Mouse (Mus musculus) heart, embryonic 15.5 days (tissue): ENCODE results near the gene Cldn4. TPM values are rescaled to one million over a fixed set of nuclear protein-coding genes. Genes with fewer than 3 reads are reported as not detected.

Source experiments
- ATAC-seq: fragments of 200-750 bp; cut with Nextera tagmentation; replicated peaks from 2 replicates; pipeline ENCODE4 v1.8.0; 2017; ENCODE audit warnings: low read depth, moderate TSS enrichment; ENCODE audit not compliant: insufficient number of reproducible peaks, insufficient read depth, low FRiP score
- H3K27ac ChIP-seq: fragments of 300-500 bp; sonication (generic); 2 replicates; pipeline ENCODE4 v1.5.1; 2015; ENCODE audit warnings: mild to moderate bottlenecking, inconsistent platforms
- H3K27me3 ChIP-seq: fragments of 300-500 bp; sonication (generic); 2 replicates; pipeline ENCODE4 v1.6.1; 2015; ENCODE audit warnings: inconsistent platforms
- H3K36me3 ChIP-seq: fragments of 300-500 bp; sonication (generic); 2 replicates; pipeline ENCODE4 v1.6.1; 2015; ENCODE audit warnings: mild to moderate bottlenecking, inconsistent platforms
- H3K4me1 ChIP-seq: fragments of 300-500 bp; sonication (generic); replicated peaks from 2 replicates; pipeline ENCODE4 v1.6.1; 2015; ENCODE audit warnings: inconsistent platforms
- H3K4me2 ChIP-seq: fragments of 300-500 bp; sonication (generic); 2 replicates; pipeline ENCODE4 v1.6.1; 2015; ENCODE audit warnings: inconsistent platforms, mild to moderate bottlenecking, moderate library complexity
- H3K4me3 ChIP-seq: fragments of 300-500 bp; sonication (generic); 2 replicates; pipeline ENCODE4 v1.5.1; 2015; ENCODE audit warnings: mild to moderate bottlenecking, inconsistent platforms
- H3K9ac ChIP-seq: fragments of 300-500 bp; sonication (generic); 2 replicates; pipeline ENCODE4 v1.6.1; 2015; ENCODE audit warnings: mild to moderate bottlenecking, inconsistent platforms
- H3K9me3 ChIP-seq: fragments of 300-500 bp; sonication (generic); replicated peaks from 2 replicates; pipeline ENCODE4 v1.6.1; 2016; ENCODE audit warnings: inconsistent platforms
- WGBS: fragments of 180-500 bp; shearing (Covaris S2); methylation state at CpG from one replicate; pipeline ENCODE4 v1.1.7; 2015; ENCODE audit warnings: mixed read lengths; 5-methylcytosine and 5-hydroxymethylcytosine counted together
- polyA plus RNA-seq: library from polyadenylated mRNA; unstranded; fragments of >200 nt; fragmentation: Nextera tagmentation; extraction: Ambion mirVana; gene quantifications from 2 replicates; pipeline ENCODE4 v1.2.1, GENCODE M21; 2015

The Cldn4 gene
- polyA plus RNA-seq, 1 experiment from 2014 or later = 1.1 TPM

DNA sequence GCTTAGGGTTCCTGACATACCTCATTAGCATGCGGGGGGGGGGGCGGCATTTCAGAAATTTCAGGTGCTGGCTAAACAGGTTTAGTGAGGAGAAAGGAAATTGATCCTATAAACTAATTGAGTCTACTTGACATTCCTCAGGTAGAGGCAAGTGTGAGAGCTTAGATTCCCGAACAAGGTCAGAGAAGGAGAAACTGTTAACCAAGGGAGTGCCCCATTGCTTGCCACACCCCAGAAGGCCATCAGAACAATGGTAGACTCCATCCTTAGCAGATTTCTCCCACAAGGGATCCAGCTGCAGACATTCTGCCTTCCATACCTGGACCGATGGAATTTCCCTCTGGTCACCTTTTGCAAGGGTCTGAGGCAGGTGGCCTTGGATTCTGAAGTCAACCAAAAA lies 20.0 kb downstream of the Cldn4 start:
- Histone ChIP-seq H3K27me3 (peaks cover 3% of the 10 kb centered on the region; the same call in 1 of the 2 replicates), H3K4me2 (no peak overlapping the region), H3K4me3 (no peak overlapping the region), H3K36me3 (no peaks in the 10 kb centered on the region), H3K9me3 (no peaks in the 10 kb centered on the region), H3K27ac (no peak overlapping the region), H3K9ac (no peak overlapping the region), H3K4me1 (no peaks in the 10 kb centered on the region)
- ATAC-seq = no peak
- 66% methylated on average over 4 of the region's 4 CpGs for WGBS

DNA sequence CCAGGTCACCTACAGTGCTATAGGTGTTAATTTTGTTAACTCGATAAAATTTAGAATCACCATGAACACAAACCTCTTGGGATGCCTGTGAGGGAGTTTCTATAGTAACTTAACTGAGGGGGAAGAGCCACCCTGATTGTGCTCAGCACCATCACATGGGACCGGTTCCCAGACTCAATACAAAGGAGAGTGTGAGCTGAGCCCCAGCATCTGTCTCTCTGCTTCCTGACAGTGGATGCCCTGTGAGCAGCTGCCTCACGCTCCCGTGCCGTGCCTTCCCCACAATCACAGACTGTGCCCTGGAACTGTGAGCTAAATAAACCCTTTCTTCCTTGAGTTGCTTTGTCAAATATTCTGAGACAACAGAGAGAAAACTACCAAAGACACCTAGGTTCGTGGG lies 23.6 kb downstream of the Cldn4 start:
- Histone ChIP-seq H3K9ac (no peak overlapping the region), H3K4me3 (no peak overlapping the region), H3K4me1 (no peaks in the 10 kb centered on the region), H3K9me3 (no peaks in the 10 kb centered on the region), H3K27ac (no peak overlapping the region), H3K36me3 (no peaks in the 10 kb centered on the region), H3K27me3 (peaks cover 6% of the 10 kb centered on the region; the same call in 1 of the 2 replicates), H3K4me2 (no peak overlapping the region)
- no peak for ATAC-seq
- WGBS = 62% methylated on average over 6 of the region's 6 CpGs

GRCm38 (mm10) chr5:134921106-134921505 lies 25.6 kb downstream of the Cldn4 start:
- Histone ChIP-seq H3K4me1 (no peaks in the 10 kb centered on the region), H3K9ac (no peak overlapping the region), H3K36me3 (no peaks in the 10 kb centered on the region), H3K4me2 (no peak overlapping the region), H3K4me3 (no peak overlapping the region), H3K27me3 (peaks cover 6% of the 10 kb centered on the region; the same call in 1 of the 2 replicates), H3K27ac (no peak overlapping the region), H3K9me3 (no peaks in the 10 kb centered on the region)
- ATAC-seq = no peak
- WGBS = 82% methylated on average over 8 of the region's 8 CpGs

GRCm38 (mm10) chr5:134920106-134920687 lies 26.5 kb downstream of the Cldn4 start:
- Histone ChIP-seq H3K4me2 (no peak overlapping the region), H3K27me3 (peaks cover 4% of the 10 kb centered on the region; the same call in 1 of the 2 replicates), H3K27ac (no peak overlapping the region), H3K4me1 (no peaks in the 10 kb centered on the region), H3K9me3 (no peaks in the 10 kb centered on the region), H3K4me3 (no peak overlapping the region), H3K36me3 (no peaks in the 10 kb centered on the region), H3K9ac (no peak overlapping the region)
- 69% methylated on average over 6 of the region's 6 CpGs for WGBS
- no peak for ATAC-seq

DNA sequence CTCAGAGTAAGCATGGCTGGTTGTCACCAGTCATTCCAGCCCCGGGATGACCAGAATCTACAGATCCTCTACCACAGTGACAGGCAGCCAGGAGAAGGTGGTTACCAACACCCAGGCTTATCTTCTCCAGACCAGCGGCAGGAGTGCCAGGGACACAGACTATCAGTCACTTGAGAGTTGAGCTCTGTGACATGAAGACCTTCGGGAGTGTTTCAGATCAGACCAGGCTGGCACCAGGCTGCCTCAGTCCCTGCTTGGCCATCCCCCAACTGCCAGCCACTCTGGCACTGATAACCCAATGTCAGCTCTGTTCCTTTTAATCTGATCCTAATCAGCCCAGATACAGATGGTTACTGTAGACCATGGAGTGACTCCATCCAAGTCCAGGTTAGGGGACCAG lies 27.6 kb downstream of the Cldn4 start:
- H3K9ac ChIP-seq = no peak overlapping the region
- H3K36me3 ChIP-seq = no peaks in the 10 kb centered on the region
- 0 out of 2 replicates have a peak, but pooled peaks cover 3% of the 10 kb centered on the region for H3K27me3 ChIP-seq
- no peaks in the 10 kb centered on the region for H3K9me3 ChIP-seq
- no peak for ATAC-seq
- H3K4me1 ChIP-seq = no peaks in the 10 kb centered on the region
- H3K4me3 ChIP-seq = no peak overlapping the region
- WGBS = 58% methylated on average over 3 of the region's 3 CpGs
- no peak overlapping the region for H3K27ac ChIP-seq
- no peak overlapping the region for H3K4me2 ChIP-seq

- ATAC-seq = no peak
- Histone ChIP-seq H3K36me3 (no peaks in the 10 kb centered on the region), H3K4me1 (no peaks in the 10 kb centered on the region), H3K27ac (no peak overlapping the region), H3K9me3 (no peaks in the 10 kb centered on the region), H3K4me3 (no peak overlapping the region), H3K9ac (no peak overlapping the region), H3K4me2 (no peak overlapping the region), H3K27me3 (0 out of 2 replicates have a peak, but pooled peaks cover 3% of the 10 kb centered on the region)
- WGBS = 48% methylated on average over 16 of the region's 16 CpGs
These were observed 28.5 kb downstream of the Cldn4 start for GRCm38 (mm10) chr5:134918071-134918832.

- Histone ChIP-seq H3K4me3 (no peak within 1 kb of the TSS), H3K9ac (no peak within 1 kb of the TSS), H3K4me2 (no peak within 1 kb of the TSS), H3K4me1 (no peaks in the 10 kb centered on the region), H3K27ac (no peak within 1 kb of the TSS), H3K27me3 (0 out of 2 replicates have a peak, but pooled peaks cover 3% of the 10 kb centered on the region), H3K36me3 (no peaks in the 10 kb centered on the region), H3K9me3 (no peaks in the 10 kb centered on the region)
- ATAC-seq = no peak
- WGBS = 73% methylated on average over 8 of the region's 8 CpGs
These were observed 31.4 kb downstream of the Cldn4 start, which contains the start of gene Cldn13 for GRCm38 (mm10) chr5:134915311-134915710. Cldn13 (minus strand) TSS chr5:134915526.

- Histone ChIP-seq H3K4me2 (no peak overlapping the region), H3K9ac (no peak overlapping the region), H3K36me3 (no peaks in the 10 kb centered on the region), H3K4me1 (no peaks in the 10 kb centered on the region), H3K9me3 (no peaks in the 10 kb centered on the region), H3K4me3 (no peak overlapping the region), H3K27ac (no peak overlapping the region), H3K27me3 (no peaks in the 10 kb centered on the region)
- no peak for ATAC-seq
- WGBS = 66% methylated on average over 8 of the region's 8 CpGs
These were observed 32.2 kb downstream of the Cldn4 start for GRCm38 (mm10) chr5:134914510-134914909.

GRCm38 (mm10) chr5:134913753-134914152 lies 33.0 kb downstream of the Cldn4 start:
- no peak overlapping the region for H3K4me2 ChIP-seq
- no peak for ATAC-seq
- no peaks in the 10 kb centered on the region for H3K9me3 ChIP-seq

GRCm38 (mm10) chr5:134913352-134913751 lies 33.4 kb downstream of the Cldn4 start:
- no peak overlapping the region for H3K4me3 ChIP-seq
- H3K36me3 ChIP-seq = no peaks in the 10 kb centered on the region
- H3K9me3 ChIP-seq = no peaks in the 10 kb centered on the region
- no peaks in the 10 kb centered on the region for H3K27me3 ChIP-seq
- H3K4me1 ChIP-seq = no peaks in the 10 kb centered on the region
- H3K27ac ChIP-seq = no peak overlapping the region
- no peak overlapping the region for H3K4me2 ChIP-seq
- H3K9ac ChIP-seq = no peak overlapping the region
- WGBS = 70% methylated on average over 3 of the region's 3 CpGs
- ATAC-seq = no peak

More at GRCm38 (mm10) chr5:134913753-134914152, 33.0 kb downstream of the Cldn4 start:
- H3K9ac ChIP-seq = no peak overlapping the region
- no peak overlapping the region for H3K27ac ChIP-seq
- 58% methylated on average over 4 of the region's 4 CpGs for WGBS
- no peaks in the 10 kb centered on the region for H3K36me3 ChIP-seq
- no peaks in the 10 kb centered on the region for H3K4me1 ChIP-seq
- no peak overlapping the region for H3K4me3 ChIP-seq
- H3K27me3 ChIP-seq = no peaks in the 10 kb centered on the region

- Histone ChIP-seq H3K4me2 (no peak overlapping the region), H3K9ac (no peak overlapping the region)
These were observed 34.8 kb downstream of the Cldn4 start for GRCm38 (mm10) chr5:134911901-134912300.

More at GRCm38 (mm10) chr5:134911901-134912300, 34.8 kb downstream of the Cldn4 start:
- H3K36me3 ChIP-seq = no peaks in the 10 kb centered on the region
- H3K9me3 ChIP-seq = no peaks in the 10 kb centered on the region
- ATAC-seq = no peak
- no peak overlapping the region for H3K4me3 ChIP-seq
- no peaks in the 10 kb centered on the region for H3K27me3 ChIP-seq
- no peaks in the 10 kb centered on the region for H3K4me1 ChIP-seq
- no peak overlapping the region for H3K27ac ChIP-seq
- WGBS = 82% methylated on average over 2 of the region's 2 CpGs
